Comparison of ENCODE assay signal across 10 mouse cellular contexts in the genomic region with DNA sequence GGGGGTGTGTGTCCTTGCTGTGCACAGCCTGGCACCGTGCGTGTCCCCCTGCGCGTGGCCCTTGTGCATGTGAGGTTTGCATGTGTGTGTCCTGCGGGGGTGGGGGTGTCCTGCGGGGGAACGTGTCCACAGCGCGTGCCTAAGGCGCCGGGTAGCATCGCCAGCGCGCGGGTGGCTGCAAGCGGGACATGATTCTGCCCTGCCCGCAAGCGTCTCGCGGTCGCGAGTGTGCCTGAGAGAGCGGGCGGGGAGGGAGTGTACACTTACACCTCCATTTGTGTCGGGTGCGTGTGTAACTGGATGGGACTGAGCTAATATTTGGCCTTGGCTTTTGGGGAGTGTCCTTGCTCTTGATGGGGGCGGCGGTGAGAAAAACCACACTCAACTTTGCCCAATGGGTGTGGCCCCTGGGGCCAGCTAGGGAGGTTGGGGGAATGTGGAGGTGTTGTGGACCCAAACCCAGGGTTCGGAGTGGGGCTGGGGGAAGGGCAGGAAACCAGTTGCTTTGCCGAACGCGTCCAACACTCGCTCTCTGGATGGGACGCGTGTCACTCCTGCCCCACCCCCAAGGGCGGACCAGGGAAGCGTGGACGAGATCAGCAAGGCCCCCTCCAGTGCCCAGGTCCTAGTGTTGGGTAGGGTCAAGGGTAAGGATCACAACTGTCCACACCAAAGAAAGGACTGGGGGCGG. TPM values are rescaled to one million over a fixed set of nuclear protein-coding genes. Genes with fewer than 3 reads are reported as not detected.
DNase-seq lines count a peak whose midpoint lies in the region; ATAC-seq and TF ChIP-seq lines count a peak whose summit lies in the region.
"Had no signal": no experiment of that assay in that cellular context is flagged by ENCODE, and none has a peak within 500 bp of the region (broad histone marks: within the 10 kb centered on the region; RNA-seq: fewer than 3 reads in every experiment).

No protein-coding gene starts in this region.

- peak; percentile 27; the same call in 1 of the 2 replicates for TF ChIP-seq CTCF in forebrain, postnatal 0 days (IDR thresholded peaks at IDR 0.05; ENCODE audit: low read depth)

- H3K27ac ChIP-seq in forebrain, postnatal 0 days (ENCODE audit: low read depth, low read length), result peak overlapping the region; percentile 85
- H3K27ac ChIP-seq in hindbrain, embryonic 12.5 days, result peak overlapping the region; percentile 84
- peak overlapping the region; percentile 78 for H3K27ac ChIP-seq in liver, embryonic 11.5 days (ENCODE audit: low read depth, low read length)
- H3K27ac ChIP-seq in neural tube, embryonic 13.5 days (replicated peaks), result peak overlapping the region; percentile 79

- H3K4me2 ChIP-seq in forebrain, postnatal 0 days (ENCODE audit: low read depth), result peak overlapping the region; percentile 92
- H3K4me2 ChIP-seq in hindbrain, embryonic 12.5 days (replicated peaks), result peak overlapping the region; percentile 93
- H3K4me2 ChIP-seq in liver, embryonic 11.5 days, result peak overlapping the region; percentile 98
- H3K4me2 ChIP-seq in neural tube, embryonic 13.5 days, result peak overlapping the region; percentile 98

- H3K9ac ChIP-seq in forebrain, postnatal 0 days, result peak overlapping the region; percentile 86
- peak overlapping the region; percentile 89 for H3K9ac ChIP-seq in hindbrain, embryonic 12.5 days
- H3K9ac ChIP-seq in liver, embryonic 11.5 days (ENCODE audit: low read depth, low read length), result peak overlapping the region; percentile 69
- H3K9ac ChIP-seq in neural tube, embryonic 13.5 days, result peak overlapping the region; percentile 89

- peak; percentile 70 for ATAC-seq in forebrain, postnatal 0 days
- peak; percentile 69 for ATAC-seq in hindbrain, embryonic 12.5 days (ENCODE audit: low FRiP score)
- peak; percentile 56; the same call in 1 of the 2 replicates for ATAC-seq in liver, embryonic 11.5 days (replicated peaks; ENCODE audit: low FRiP score)
- ATAC-seq in neural tube, embryonic 13.5 days (ENCODE audit: low read depth), result peak; percentile 80

- DNase-seq in layer of hippocampus, adult 11-12 months (ENCODE audit: low spot score), result peak; percentile 35
- DNase-seq in layer of hippocampus, adult 8-10 months (ENCODE audit: low spot score in 2 of 2), result no peak
- DNase-seq in cerebellum, adult 8-10 months, result peak; percentile 29
- DNase-seq in forebrain, postnatal 0 days, result peak; percentile 70
- peak; percentile 71 for DNase-seq in liver, embryonic 11.5 days (ENCODE audit: low spot score)
- no peak for DNase-seq in spleen, postnatal 4 days (ENCODE audit: low spot score in 2 of 2)

- no peaks in the 10 kb centered on the region for H3K27me3 ChIP-seq in forebrain, postnatal 0 days (ENCODE audit: insufficient read depth, low read length)
- H3K27me3 ChIP-seq in hindbrain, embryonic 12.5 days, result no peaks in the 10 kb centered on the region
- H3K27me3 ChIP-seq in liver, embryonic 11.5 days (replicated peaks; ENCODE audit: control insufficient read depth, insufficient read depth, low read length), result peaks cover 39% of the 10 kb centered on the region
- no peaks in the 10 kb centered on the region for H3K27me3 ChIP-seq in neural tube, embryonic 13.5 days

- H3K9me3 ChIP-seq in forebrain, postnatal 0 days (ENCODE audit: low read length), result no peaks in the 10 kb centered on the region; the same call in 1 of the 2 replicates
- H3K9me3 ChIP-seq in hindbrain, embryonic 12.5 days (replicated peaks), result 0 out of 2 replicates have a peak, but pooled peaks cover 4% of the 10 kb centered on the region
- 0 out of 2 replicates have a peak, but pooled peaks cover 2% of the 10 kb centered on the region for H3K9me3 ChIP-seq in liver, embryonic 11.5 days (ENCODE audit: control insufficient read depth, low read length)
- H3K9me3 ChIP-seq in neural tube, embryonic 13.5 days, result no peaks in the 10 kb centered on the region

- no peaks in the 10 kb centered on the region for H3K36me3 ChIP-seq in forebrain, postnatal 0 days (ENCODE audit: insufficient read depth)
- no peaks in the 10 kb centered on the region for H3K36me3 ChIP-seq in hindbrain, embryonic 12.5 days
- H3K36me3 ChIP-seq in liver, embryonic 11.5 days (ENCODE audit: control insufficient read depth, insufficient read depth, low read length), result no peaks in the 10 kb centered on the region
- no peaks in the 10 kb centered on the region for H3K36me3 ChIP-seq in neural tube, embryonic 13.5 days
- H3K36me3 ChIP-seq: G1E had no signal

- 2% methylated on average over 39 of the region's 39 CpGs for WGBS in forebrain, postnatal 0 days
- WGBS in hindbrain, embryonic 12.5 days, result under 1% methylated on average over 39 of the region's 39 CpGs
- WGBS in liver, embryonic 11.5 days, result 2% methylated on average over 39 of the region's 39 CpGs
- under 1% methylated on average over 39 of the region's 39 CpGs for WGBS in neural tube, embryonic 13.5 days

- peaks cover 11% of the 10 kb centered on the region; the same call in 1 of the 2 replicates for H3K4me1 ChIP-seq in forebrain, postnatal 0 days (ENCODE audit: insufficient read depth)
- peaks cover 34% of the 10 kb centered on the region for H3K4me1 ChIP-seq in hindbrain, embryonic 12.5 days
- H3K4me1 ChIP-seq in liver, embryonic 11.5 days (replicated peaks; ENCODE audit: control insufficient read depth, insufficient read depth, low read length), result peaks cover 14% of the 10 kb centered on the region
- peaks cover 31% of the 10 kb centered on the region for H3K4me1 ChIP-seq in neural tube, embryonic 13.5 days (replicated peaks)

- peak overlapping the region; percentile 78 for H3K4me3 ChIP-seq in forebrain, postnatal 0 days (ENCODE audit: low read depth, low read length)
- H3K4me3 ChIP-seq in hindbrain, embryonic 12.5 days, result peak overlapping the region; percentile 83
- H3K4me3 ChIP-seq in liver, embryonic 11.5 days (ENCODE audit: low read depth, low read length), result peak overlapping the region; percentile 67
- peak overlapping the region; percentile 77 for H3K4me3 ChIP-seq in neural tube, embryonic 13.5 days

RNA-seq across cellular contexts. Expression of gene Igdcc4, which starts 0.5 kb away (rescaled TPM):
- total RNA-seq in layer of hippocampus, adult 8-10 months (2022), result 10 to 100 TPM; 44.3 to 49.9 (median 46.7) TPM
- total RNA-seq in forebrain, postnatal 0 days (2014; rRNA removed), result 28.2 and 30.7 TPM in 2 replicates
- 6.4 and 9.6 TPM in 2 replicates for polyA plus RNA-seq in forebrain, postnatal 0 days (2015; fragmentation: Nextera tagmentation; extraction: Ambion mirVana)
- polyA plus RNA-seq in hindbrain, embryonic 12.5 days (2016; fragmentation: Nextera tagmentation; extraction: Ambion mirVana), result 14.5 and 17.0 TPM in 2 replicates
- 12.0 and 15.0 TPM in 2 replicates for polyA plus RNA-seq in liver, embryonic 11.5 days (2014; fragmentation: Nextera tagmentation; extraction: Ambion mirVana)
- polyA plus RNA-seq in neural tube, embryonic 13.5 days (2015; fragmentation: Nextera tagmentation; extraction: Ambion mirVana), result 8.9 and 10.3 TPM in 2 replicates
- polyA plus RNA-seq: G1E had no signal

RNA-seq across cellular contexts. Expression of gene Igdcc3, which starts 39.2 kb away (rescaled TPM):
- 1 to 10 TPM; 2.3 to 3.2 (median 2.5) TPM for total RNA-seq in layer of hippocampus, adult 8-10 months (2022)
- total RNA-seq in forebrain, postnatal 0 days (2014; rRNA removed), result 2.7 and 3.0 TPM in 2 replicates
- 2.6 and 4.2 TPM in 2 replicates for polyA plus RNA-seq in forebrain, postnatal 0 days (2015; fragmentation: Nextera tagmentation; extraction: Ambion mirVana)
- 30.9 and 34.4 TPM in 2 replicates for polyA plus RNA-seq in hindbrain, embryonic 12.5 days (2016; fragmentation: Nextera tagmentation; extraction: Ambion mirVana)
- 4.8 and 5.5 TPM in 2 replicates for polyA plus RNA-seq in liver, embryonic 11.5 days (2014; fragmentation: Nextera tagmentation; extraction: Ambion mirVana)
- polyA plus RNA-seq in neural tube, embryonic 13.5 days (2015; fragmentation: Nextera tagmentation; extraction: Ambion mirVana), result 12.3 and 12.9 TPM in 2 replicates
- polyA plus RNA-seq: G1E; large intestine, adult 2 months had no signal

Comparison
In these comparisons a context has a peak if more than half of its experiments do, and no peak if none do; other contexts are left out.
1. DNase-seq: peak in layer of hippocampus, adult 11-12 months (single experiment), cerebellum, adult 8-10 months (single experiment), forebrain, postnatal 0 days (single experiment) and liver, embryonic 11.5 days (single experiment); none in layer of hippocampus, adult 8-10 months (0 of 2) and spleen, postnatal 4 days (0 of 2).
2. Peak in every context shown above with its lines, with median percentiles within 50 percentile points of each other: ATAC-seq, H3K27ac ChIP-seq, H3K4me2 ChIP-seq, H3K4me3 ChIP-seq and H3K9ac ChIP-seq.